Mouse (Mus musculus): ENCODE results near the gene Kirrel. TPM values are rescaled to one million over a fixed set of nuclear protein-coding genes. Genes with fewer than 3 reads are reported as not detected.
A peak's percentile ranks its signal among the peaks of the same experiment; 100 is the strongest.

Kirrel gene
- polyA plus RNA-seq, 1 experiment from 2014 or later, result 11.1 TPM

DNA sequence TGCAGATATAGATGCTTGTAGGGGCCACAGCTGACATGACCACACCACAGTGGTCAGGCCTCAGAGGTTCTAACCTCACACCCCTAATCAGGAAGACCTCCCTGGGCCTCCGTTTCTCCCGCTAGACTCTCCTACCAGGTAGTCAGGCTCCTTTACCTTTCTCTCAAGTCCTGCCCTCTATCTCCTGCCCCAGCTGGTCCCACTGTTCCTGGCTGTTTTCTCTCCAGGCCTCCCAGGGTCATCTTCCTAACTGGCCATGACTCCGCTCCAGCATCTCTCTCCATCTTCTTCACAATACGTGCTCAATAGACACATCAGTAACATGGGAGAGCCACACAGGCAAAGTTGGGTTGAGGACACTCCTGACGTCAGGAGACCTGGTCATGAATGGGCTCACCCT lies 12.9 kb downstream of the Kirrel start:
- ATAC-seq (ENCODE audit: low FRiP score, low TSS enrichment), result no peak
- Histone ChIP-seq H3K27me3 (ENCODE audit: control insufficient read depth, insufficient read depth, low read length) (no peaks in the 10 kb centered on the region), H3K4me2 (replicated peaks; ENCODE audit: low read depth, low read length) (no peak overlapping the region), H3K9ac (ENCODE audit: low read depth, low read length) (peak overlapping the region; percentile 23; the same call in 1 of the 2 replicates), H3K9me3 (ENCODE audit: control insufficient read depth, low read length) (no peaks in the 10 kb centered on the region), H3K27ac (ENCODE audit: low read depth, low read length) (peak overlapping the region; percentile 3; the same call in 1 of the 2 replicates), H3K4me3 (ENCODE audit: low read length) (no peak overlapping the region), H3K36me3 (ENCODE audit: control insufficient read depth, insufficient read depth, low read length) (peaks cover 10% of the 10 kb centered on the region; the same call in 1 of the 2 replicates), H3K4me1 (ENCODE audit: control insufficient read depth, insufficient read depth, low read length) (peaks cover 76% of the 10 kb centered on the region)
- 85% methylated on average over 5 of the region's 5 CpGs for WGBS

DNA sequence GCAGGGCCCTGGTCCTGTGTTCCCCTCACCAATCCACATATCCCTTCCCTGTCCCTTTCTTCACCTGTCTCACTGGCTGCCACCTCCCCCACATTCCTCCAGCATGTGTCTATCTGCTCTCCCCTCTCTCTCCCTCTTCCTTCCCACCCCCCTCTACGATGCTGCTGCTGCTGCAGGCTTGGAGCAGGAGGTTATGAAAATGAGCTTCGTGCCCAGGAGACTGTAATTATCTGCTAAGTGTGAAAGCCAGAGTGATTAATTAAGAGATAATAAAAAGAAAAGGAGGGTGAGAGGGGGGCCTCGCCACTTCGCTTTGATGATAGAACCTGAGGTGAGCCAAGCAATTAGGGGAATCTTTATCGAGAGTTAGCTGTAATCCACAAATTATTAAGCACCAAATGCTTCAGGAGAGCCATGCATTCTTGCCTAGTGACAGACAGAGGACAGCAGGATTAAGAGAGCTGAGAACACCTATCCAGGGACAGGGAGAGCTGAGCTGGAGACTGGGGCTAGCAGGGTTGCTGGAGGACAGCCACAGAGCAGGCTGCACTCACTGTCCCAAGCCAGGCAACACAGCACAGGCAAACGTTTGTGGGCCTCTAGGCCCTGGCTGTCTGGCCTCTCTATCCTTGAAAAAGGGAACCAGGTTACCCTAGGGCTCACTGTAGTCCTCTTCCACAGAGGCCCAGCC lies 13.6 kb downstream of the Kirrel start:
- no peak for ATAC-seq (ENCODE audit: low FRiP score, low TSS enrichment)
- Histone ChIP-seq H3K27ac (ENCODE audit: low read depth, low read length) (peak overlapping the region; percentile 3; the same call in 1 of the 2 replicates), H3K4me1 (ENCODE audit: control insufficient read depth, insufficient read depth, low read length) (peaks cover 75% of the 10 kb centered on the region)

DNA sequence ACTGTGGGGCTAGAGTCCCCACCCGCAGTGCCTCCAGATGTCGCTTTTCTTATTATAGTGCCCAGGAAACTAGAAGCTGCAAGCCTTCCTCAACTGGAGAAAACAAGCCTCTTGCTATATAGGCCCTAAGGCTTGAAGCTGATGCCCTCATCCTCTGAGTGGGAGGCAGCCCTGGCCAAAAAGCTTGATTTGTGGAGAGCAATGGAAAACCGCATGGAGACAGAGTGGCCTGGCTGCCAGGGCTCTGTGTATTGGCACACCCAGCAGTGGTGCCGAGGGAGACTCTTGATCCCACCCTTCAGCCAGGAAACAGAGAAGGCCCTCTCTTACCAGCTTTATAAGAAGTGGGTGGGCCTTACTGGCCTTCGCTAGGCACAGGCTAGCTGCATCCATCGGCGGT lies 15.4 kb downstream of the Kirrel start:
- no peak for ATAC-seq (ENCODE audit: low FRiP score, low TSS enrichment)
- no peaks in the 10 kb centered on the region for H3K27me3 ChIP-seq (ENCODE audit: control insufficient read depth, insufficient read depth, low read length)
- H3K9ac ChIP-seq (ENCODE audit: low read depth, low read length), result no peak overlapping the region
- WGBS, result 62% methylated on average over 7 of the region's 7 CpGs
- H3K4me3 ChIP-seq (ENCODE audit: low read length), result no peak overlapping the region
- H3K27ac ChIP-seq (ENCODE audit: low read depth, low read length), result peak overlapping the region; percentile 91; the same call in 1 of the 2 replicates
- H3K4me2 ChIP-seq (replicated peaks; ENCODE audit: low read depth, low read length), result no peak overlapping the region
- peaks cover 76% of the 10 kb centered on the region for H3K4me1 ChIP-seq (ENCODE audit: control insufficient read depth, insufficient read depth, low read length)
- H3K36me3 ChIP-seq (ENCODE audit: control insufficient read depth, insufficient read depth, low read length), result peaks cover 10% of the 10 kb centered on the region; the same call in 1 of the 2 replicates
- H3K9me3 ChIP-seq (ENCODE audit: control insufficient read depth, low read length), result no peaks in the 10 kb centered on the region

More for the DNA sequence above, 13.6 kb downstream of the Kirrel start:
- Histone ChIP-seq H3K9ac (ENCODE audit: low read depth, low read length) (peak overlapping the region; percentile 23; the same call in 1 of the 2 replicates), H3K4me2 (replicated peaks; ENCODE audit: low read depth, low read length) (no peak overlapping the region), H3K27me3 (ENCODE audit: control insufficient read depth, insufficient read depth, low read length) (no peaks in the 10 kb centered on the region), H3K36me3 (ENCODE audit: control insufficient read depth, insufficient read depth, low read length) (peaks cover 10% of the 10 kb centered on the region; the same call in 1 of the 2 replicates), H3K4me3 (ENCODE audit: low read length) (no peak overlapping the region), H3K9me3 (ENCODE audit: control insufficient read depth, low read length) (no peaks in the 10 kb centered on the region)
- WGBS, result 26% methylated on average over 6 of the region's 6 CpGs

DNA sequence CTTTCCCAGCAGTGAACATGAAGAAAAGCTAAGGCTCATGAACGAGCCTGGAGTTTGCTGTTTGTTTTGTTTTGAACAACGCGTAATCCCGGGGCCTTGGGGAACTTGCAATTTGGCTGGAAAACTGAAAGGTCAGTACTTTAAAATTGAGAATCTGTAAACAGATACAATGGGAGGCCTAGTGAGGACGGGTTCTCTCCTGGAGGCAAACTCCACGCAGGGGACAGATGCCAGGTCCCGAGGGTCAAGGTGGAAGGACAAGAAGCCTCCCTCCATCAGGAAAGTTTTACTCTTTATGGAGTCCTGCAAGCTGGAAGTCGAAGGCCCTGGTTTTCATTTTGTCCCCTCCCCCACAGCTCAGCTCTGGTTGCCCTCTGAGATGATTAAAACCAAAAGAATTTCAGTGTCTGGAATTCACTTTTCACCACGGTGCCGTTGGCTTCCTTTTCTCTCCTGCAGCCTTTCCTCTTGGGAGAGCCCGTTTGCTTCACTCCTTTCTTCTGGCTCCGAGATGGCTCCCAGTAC lies 16.7 kb downstream of the Kirrel start:
- Histone ChIP-seq H3K9ac (ENCODE audit: low read depth, low read length) (peak overlapping the region; percentile 31; the same call in 1 of the 2 replicates), H3K4me2 (replicated peaks; ENCODE audit: low read depth, low read length) (no peak overlapping the region; the same call in 1 of the 2 replicates), H3K27ac (ENCODE audit: low read depth, low read length) (peak overlapping the region; percentile 91), H3K4me1 (ENCODE audit: control insufficient read depth, insufficient read depth, low read length) (peaks cover 77% of the 10 kb centered on the region), H3K9me3 (ENCODE audit: control insufficient read depth, low read length) (no peaks in the 10 kb centered on the region), H3K4me3 (ENCODE audit: low read length) (no peak overlapping the region), H3K27me3 (ENCODE audit: control insufficient read depth, insufficient read depth, low read length) (no peaks in the 10 kb centered on the region), H3K36me3 (ENCODE audit: control insufficient read depth, insufficient read depth, low read length) (peaks cover 7% of the 10 kb centered on the region; the same call in 1 of the 2 replicates)
- ATAC-seq (ENCODE audit: low FRiP score, low TSS enrichment), result no peak
- 9% methylated on average over 12 of the region's 12 CpGs for WGBS

DNA sequence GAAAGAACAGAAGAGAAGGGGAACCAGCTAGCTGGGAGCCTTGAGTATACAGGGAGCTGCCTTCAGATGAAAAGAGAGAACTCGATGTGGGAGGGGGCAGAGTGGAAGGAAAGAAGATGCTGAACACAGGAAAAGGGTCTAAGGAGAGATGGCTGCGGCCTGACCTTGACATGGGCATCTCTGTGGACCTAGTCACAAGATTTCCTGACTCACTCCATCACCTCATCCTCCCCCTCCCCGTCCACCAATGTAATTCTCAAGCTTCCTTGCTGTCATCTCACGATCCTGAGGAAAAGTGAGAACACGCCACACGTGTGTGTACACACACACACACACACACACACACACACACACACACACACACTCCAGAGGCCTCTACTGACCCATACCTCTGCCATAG lies 17.2 kb downstream of the Kirrel start:
- H3K4me3 ChIP-seq (ENCODE audit: low read length), result no peak overlapping the region
- peak overlapping the region; percentile 91 for H3K27ac ChIP-seq (ENCODE audit: low read depth, low read length)
- H3K9ac ChIP-seq (ENCODE audit: low read depth, low read length), result peak overlapping the region; percentile 31; the same call in 1 of the 2 replicates
- no peaks in the 10 kb centered on the region for H3K9me3 ChIP-seq (ENCODE audit: control insufficient read depth, low read length)
- 56% methylated on average over 6 of the region's 6 CpGs for WGBS
- H3K4me1 ChIP-seq (ENCODE audit: control insufficient read depth, insufficient read depth, low read length), result peaks cover 71% of the 10 kb centered on the region
- H3K27me3 ChIP-seq (ENCODE audit: control insufficient read depth, insufficient read depth, low read length), result no peaks in the 10 kb centered on the region
- H3K36me3 ChIP-seq (ENCODE audit: control insufficient read depth, insufficient read depth, low read length), result peaks cover 5% of the 10 kb centered on the region; the same call in 1 of the 2 replicates
- no peak for ATAC-seq (ENCODE audit: low FRiP score, low TSS enrichment)
- no peak overlapping the region; the same call in 1 of the 2 replicates for H3K4me2 ChIP-seq (replicated peaks; ENCODE audit: low read depth, low read length)

DNA sequence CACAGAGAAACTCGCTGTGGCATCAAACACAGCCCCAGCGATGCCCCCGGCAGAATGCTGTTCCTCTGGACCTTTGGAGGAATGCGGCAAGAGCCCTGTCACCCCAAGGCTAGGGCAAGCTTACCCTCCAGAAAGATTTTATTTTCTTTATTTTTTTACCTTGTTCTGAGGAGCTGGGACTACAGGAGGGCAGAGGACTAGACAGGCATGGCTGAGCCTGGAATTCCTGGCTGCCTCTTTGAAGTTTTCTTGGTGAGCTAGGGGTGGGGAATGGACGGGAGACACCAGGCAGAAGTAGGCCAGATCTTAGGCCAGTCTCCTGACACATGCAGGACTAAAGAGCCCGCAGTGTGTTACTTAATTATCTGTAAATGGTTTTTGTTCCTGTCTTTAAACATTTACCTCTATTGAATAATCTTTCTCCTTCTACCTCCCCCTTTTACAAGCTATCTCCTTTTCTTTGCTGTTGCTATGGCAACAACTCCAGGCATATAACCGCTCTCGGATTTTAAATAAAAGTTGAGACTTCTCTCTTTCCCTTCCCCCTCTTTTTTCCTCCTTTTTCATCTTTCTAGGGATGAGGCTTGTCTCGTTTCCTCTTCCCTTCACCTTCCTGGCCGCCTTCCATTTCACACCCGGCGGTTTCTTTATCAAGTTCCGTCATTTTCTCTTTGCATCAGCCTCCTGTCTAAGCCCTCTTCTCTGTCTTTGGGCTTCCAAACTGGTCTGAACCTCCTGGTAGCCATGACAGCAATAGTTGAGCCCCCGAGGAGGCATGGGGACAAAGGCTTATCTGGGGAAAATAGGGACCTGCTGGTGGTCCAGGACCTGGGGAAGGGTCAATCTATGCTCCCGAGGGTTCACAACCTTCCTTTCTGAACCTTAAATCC lies 19.9 kb downstream of the Kirrel start:
- peaks cover 76% of the 10 kb centered on the region for H3K4me1 ChIP-seq (ENCODE audit: control insufficient read depth, insufficient read depth, low read length)
- H3K27me3 ChIP-seq (ENCODE audit: control insufficient read depth, insufficient read depth, low read length), result no peaks in the 10 kb centered on the region
- peak overlapping the region; percentile 66 for H3K27ac ChIP-seq (ENCODE audit: low read depth, low read length)
- ATAC-seq (ENCODE audit: low FRiP score, low TSS enrichment), result no peak
- WGBS, result 41% methylated on average over 15 of the region's 15 CpGs
- no peak overlapping the region for H3K4me2 ChIP-seq (replicated peaks; ENCODE audit: low read depth, low read length)
- no peaks in the 10 kb centered on the region for H3K9me3 ChIP-seq (ENCODE audit: control insufficient read depth, low read length)
- H3K4me3 ChIP-seq (ENCODE audit: low read length), result no peak overlapping the region
- H3K36me3 ChIP-seq (ENCODE audit: control insufficient read depth, insufficient read depth, low read length), result peaks cover 4% of the 10 kb centered on the region; the same call in 1 of the 2 replicates
- 0 out of 2 replicates have a peak overlapping the region, but pooled peaks have one; percentile 13 for H3K9ac ChIP-seq (ENCODE audit: low read depth, low read length)

DNA sequence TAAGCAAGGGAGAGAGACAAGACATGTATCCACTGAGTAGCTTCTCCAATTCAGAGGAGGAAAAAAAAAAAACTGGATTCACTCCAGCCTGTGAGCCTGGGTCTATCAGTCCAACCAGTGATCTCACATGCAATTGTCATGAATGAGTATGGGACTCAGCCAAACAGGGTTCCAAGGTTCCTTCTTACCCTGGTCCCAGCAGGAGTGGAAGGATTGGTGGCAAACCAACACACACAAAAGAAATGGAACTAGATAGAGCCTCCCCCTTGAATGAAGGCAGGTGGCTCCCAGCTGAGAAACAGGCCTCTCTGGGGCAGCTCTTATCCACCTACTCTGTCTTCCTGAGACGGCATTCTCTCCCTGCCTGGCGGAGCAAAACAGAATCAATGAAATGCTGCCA lies 21.5 kb downstream of the Kirrel start:
- Histone ChIP-seq H3K27me3 (ENCODE audit: control insufficient read depth, insufficient read depth, low read length) (no peaks in the 10 kb centered on the region), H3K36me3 (ENCODE audit: control insufficient read depth, insufficient read depth, low read length) (peaks cover 4% of the 10 kb centered on the region; the same call in 1 of the 2 replicates), H3K4me2 (replicated peaks; ENCODE audit: low read depth, low read length) (no peak overlapping the region), H3K27ac (ENCODE audit: low read depth, low read length) (peak overlapping the region; percentile 64), H3K4me3 (ENCODE audit: low read length) (no peak overlapping the region), H3K9ac (ENCODE audit: low read depth, low read length) (no peak overlapping the region), H3K9me3 (ENCODE audit: control insufficient read depth, low read length) (no peaks in the 10 kb centered on the region), H3K4me1 (ENCODE audit: control insufficient read depth, insufficient read depth, low read length) (peaks cover 65% of the 10 kb centered on the region)
- 57% methylated on average over 2 of the region's 2 CpGs for whole genome bisulfite sequencing
- no peak for ATAC-seq (ENCODE audit: low FRiP score, low TSS enrichment)

DNA sequence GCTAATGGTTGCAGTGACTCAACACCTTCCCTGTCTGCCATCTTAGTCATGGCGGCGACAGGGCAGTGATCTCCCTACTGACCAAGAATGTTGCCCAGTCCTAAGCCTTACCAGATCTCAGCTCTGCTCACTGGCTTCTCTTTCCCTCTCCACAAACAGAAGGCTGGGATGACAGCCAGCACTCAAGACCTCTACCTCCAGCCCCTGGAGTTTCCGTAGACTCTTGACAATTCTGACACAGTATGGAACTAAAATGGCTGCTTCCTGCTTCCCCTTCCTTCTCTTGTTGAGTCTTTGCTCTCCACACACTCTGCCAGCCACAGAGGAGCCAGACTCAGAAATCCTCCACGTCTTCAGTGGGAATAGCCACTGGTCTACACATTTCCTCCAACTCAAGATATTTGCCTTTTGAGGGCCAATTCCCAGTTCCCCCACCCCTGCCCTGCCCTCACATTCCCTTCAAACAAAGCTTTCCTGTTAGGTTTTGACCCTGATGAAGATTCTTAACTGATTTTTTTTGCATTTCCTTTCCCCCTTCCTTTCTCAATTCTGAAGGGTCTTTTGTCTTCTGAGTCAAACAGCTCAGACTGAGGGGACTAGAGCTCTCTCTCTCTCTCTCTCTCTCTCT lies 22.3 kb downstream of the Kirrel start:
- H3K9ac ChIP-seq (ENCODE audit: low read depth, low read length), result no peak overlapping the region
- H3K4me1 ChIP-seq (ENCODE audit: control insufficient read depth, insufficient read depth, low read length), result peaks cover 57% of the 10 kb centered on the region
- 77% methylated on average over 4 of the region's 4 CpGs for WGBS
- H3K4me2 ChIP-seq (replicated peaks; ENCODE audit: low read depth, low read length), result no peak overlapping the region
- peak overlapping the region; percentile 96 for H3K27ac ChIP-seq (ENCODE audit: low read depth, low read length)
- no peaks in the 10 kb centered on the region for H3K36me3 ChIP-seq (ENCODE audit: control insufficient read depth, insufficient read depth, low read length)
- no peak for ATAC-seq (ENCODE audit: low FRiP score, low TSS enrichment)
- no peak overlapping the region for H3K4me3 ChIP-seq (ENCODE audit: low read length)
- no peaks in the 10 kb centered on the region for H3K27me3 ChIP-seq (ENCODE audit: control insufficient read depth, insufficient read depth, low read length)
- H3K9me3 ChIP-seq (ENCODE audit: control insufficient read depth, low read length), result no peaks in the 10 kb centered on the region

Data from kidney, embryonic 14.5 days (tissue).